Mouse (Mus musculus) ES-E14 (cell line): ENCODE measurements around the gene Ccnq.

Source experiments
- MAFK ChIP-seq: IDR thresholded peaks from 2 replicates; pipeline ENCODE4 v1.6.1; 2014; ENCODE audit warnings: mild to moderate bottlenecking, low read depth, low read length, inconsistent platforms; ENCODE audit not compliant: insufficient read depth
- ZC3H11A ChIP-seq: IDR thresholded peaks from 2 replicates; pipeline ENCODE4 v1.6.1; 2012; ENCODE audit warnings: low read depth, mild to moderate bottlenecking, inconsistent platforms, low read length, borderline replicate concordance

DNA sequence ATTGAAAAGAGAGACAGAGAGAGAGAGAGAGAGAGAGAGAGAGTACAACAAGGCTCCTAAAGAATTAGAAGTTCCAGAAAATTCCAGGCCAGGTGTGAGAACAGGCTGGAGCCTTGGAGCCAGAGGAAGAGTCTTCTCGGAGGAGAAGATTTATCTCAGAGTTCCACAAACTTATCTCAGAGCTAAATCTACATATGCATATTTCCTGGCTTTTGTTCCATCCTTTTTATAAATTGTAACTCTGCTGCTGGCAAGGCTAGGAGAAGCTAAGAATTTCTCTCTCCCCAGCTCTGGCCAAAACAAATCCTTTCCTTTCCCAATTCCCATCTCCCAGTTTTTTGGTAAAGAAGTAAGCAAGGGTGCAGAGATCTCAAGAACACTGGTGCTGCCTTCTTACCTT lies 3.8 kb upstream of the Ccnq start:
- TF ChIP-seq ZC3H11A (no peak), MAFK (no peak)
